Mouse (Mus musculus): ENCODE measurements around the gene Cdh16.
"Not testable (repeated sequence)": the region's sequence is repeated elsewhere in the genome, so short reads cannot be mapped to it uniquely, and the experiment has no call there.

Gene Cdh16

GRCm38 (mm10) chr8:104624161-104624560 is at the start of gene Cdh16:
Gene Cdh16, minus strand, starts transcription at chr8:104624396.
- DNase-seq (ENCODE audit: low read depth, low spot score) = no peak

- DNase-seq (ENCODE audit: low read depth, low spot score) = no peak
Measured at GRCm38 (mm10) chr8:104655614-104656013, 31.4 kb upstream of the Cdh16 start.

- peak; percentile 85 for DNase-seq (ENCODE audit: low read depth, low spot score)
Measured at GRCm38 (mm10) chr8:104654984-104655383, 30.8 kb upstream of the Cdh16 start.

GRCm38 (mm10) chr8:104644187-104644586 is 20.0 kb upstream of the Cdh16 start:
- DNase-seq (ENCODE audit: low read depth, low spot score) = not testable (repeated sequence)

- DNase-seq (ENCODE audit: low read depth, low spot score) = no peak
Measured at GRCm38 (mm10) chr8:104642324-104642654, 18.1 kb upstream of the Cdh16 start.

GRCm38 (mm10) chr8:104641426-104642323 is 17.5 kb upstream of the Cdh16 start, which contains the start of gene Ciao2b:
Gene Ciao2b, minus strand, starts transcription at chr8:104641965.
- peak; percentile 75 for DNase-seq (ENCODE audit: low read depth, low spot score)

- no peak for DNase-seq (ENCODE audit: low read depth, low spot score)
Measured at GRCm38 (mm10) chr8:104640831-104641370, 16.7 kb upstream of the Cdh16 start.

GRCm38 (mm10) chr8:104640241-104640640 is 16.0 kb upstream of the Cdh16 start:
- DNase-seq (ENCODE audit: low read depth, low spot score) = no peak

GRCm38 (mm10) chr8:104638010-104638409 is 13.8 kb upstream of the Cdh16 start:
- DNase-seq (ENCODE audit: low read depth, low spot score) = no peak

GRCm38 (mm10) chr8:104635004-104635710 is 11.0 kb upstream of the Cdh16 start:
- no peak for DNase-seq (ENCODE audit: low read depth, low spot score)

- no peak for DNase-seq (ENCODE audit: low read depth, low spot score)
Measured at GRCm38 (mm10) chr8:104633156-104633744, 9.1 kb upstream of the Cdh16 start.

- DNase-seq (ENCODE audit: low read depth, low spot score) = no peak
Measured at GRCm38 (mm10) chr8:104632486-104632885, 8.3 kb upstream of the Cdh16 start.

GRCm38 (mm10) chr8:104631975-104632374 is 7.8 kb upstream of the Cdh16 start:
- no peak for DNase-seq (ENCODE audit: low read depth, low spot score)

GRCm38 (mm10) chr8:104630981-104631663 is 6.9 kb upstream of the Cdh16 start, which contains the start of gene Rrad:
Gene Rrad, minus strand, starts transcription at chr8:104631327.
- peak; percentile 8 for DNase-seq (ENCODE audit: low read depth, low spot score)

- no peak for DNase-seq (ENCODE audit: low read depth, low spot score)
Measured at GRCm38 (mm10) chr8:104630574-104630973, 6.4 kb upstream of the Cdh16 start.

GRCm38 (mm10) chr8:104630111-104630479 is 5.9 kb upstream of the Cdh16 start:
- no peak for DNase-seq (ENCODE audit: low read depth, low spot score)

GRCm38 (mm10) chr8:104629306-104630110 is 5.3 kb upstream of the Cdh16 start:
- no peak for DNase-seq (ENCODE audit: low read depth, low spot score)

- DNase-seq (ENCODE audit: low read depth, low spot score) = no peak
Measured at GRCm38 (mm10) chr8:104628402-104628801, 4.2 kb upstream of the Cdh16 start.

GRCm38 (mm10) chr8:104627065-104627740 is 3.0 kb upstream of the Cdh16 start:
- no peak for DNase-seq (ENCODE audit: low read depth, low spot score)

GRCm38 (mm10) chr8:104620765-104621164 is 3.4 kb downstream of the Cdh16 start:
- DNase-seq (ENCODE audit: low read depth, low spot score) = no peak

Data from retina, postnatal 7 days (tissue).